Mouse (Mus musculus): ENCODE results near the gene Ccdc97.
A peak's percentile ranks its signal among the peaks of the same experiment; 100 is the strongest.

Ccdc97 gene

DNA sequence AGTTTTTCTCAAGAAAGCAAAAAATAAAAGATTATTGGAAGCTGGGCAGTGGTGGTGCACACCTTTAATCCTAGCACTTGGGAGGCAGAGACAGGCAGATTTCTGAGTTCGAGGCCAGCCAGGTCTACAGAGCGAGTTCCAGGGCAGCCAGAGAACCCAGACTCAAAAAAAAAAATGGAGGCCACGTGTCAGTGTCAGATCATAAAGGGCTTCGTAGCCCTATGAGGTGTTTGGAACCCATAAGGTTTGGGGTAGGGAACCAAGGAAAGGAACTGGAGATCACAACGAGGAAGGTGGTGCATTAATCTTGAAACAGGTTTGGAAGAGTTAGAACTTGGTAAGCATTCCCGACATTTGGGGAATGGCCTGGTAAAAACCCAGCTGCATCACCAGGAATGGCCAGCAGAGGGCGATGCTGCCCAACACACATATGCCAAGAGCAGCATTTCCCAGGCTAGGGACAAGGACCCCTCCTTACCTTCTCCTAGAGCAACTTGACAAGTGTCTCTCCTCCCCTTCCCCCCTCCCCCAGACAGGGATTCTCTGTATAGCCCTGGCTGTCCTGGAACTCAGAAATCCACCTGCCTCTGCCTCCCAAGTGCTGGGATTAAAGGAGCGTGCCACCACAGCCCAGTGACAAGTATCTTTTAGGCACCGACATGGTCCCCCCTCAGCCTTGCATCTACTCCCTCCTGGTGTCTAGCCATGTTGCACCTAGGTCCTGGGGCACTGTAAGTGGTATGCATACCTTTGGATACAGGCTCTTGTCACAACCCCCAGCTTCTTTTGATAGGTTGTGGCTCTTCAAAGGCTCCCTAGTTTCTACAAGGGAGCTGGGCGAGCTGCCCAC, 1.1 kb upstream of the Ccdc97 start:
- DNase-seq = peak; percentile 81

GRCm38 (mm10) chr7:25717478-25717877, 1.4 kb downstream of the Ccdc97 start:
- DNase-seq = no peak

- no peak for DNase-seq
These were observed 3.1 kb downstream of the Ccdc97 start for GRCm38 (mm10) chr7:25715731-25716271.

DNA sequence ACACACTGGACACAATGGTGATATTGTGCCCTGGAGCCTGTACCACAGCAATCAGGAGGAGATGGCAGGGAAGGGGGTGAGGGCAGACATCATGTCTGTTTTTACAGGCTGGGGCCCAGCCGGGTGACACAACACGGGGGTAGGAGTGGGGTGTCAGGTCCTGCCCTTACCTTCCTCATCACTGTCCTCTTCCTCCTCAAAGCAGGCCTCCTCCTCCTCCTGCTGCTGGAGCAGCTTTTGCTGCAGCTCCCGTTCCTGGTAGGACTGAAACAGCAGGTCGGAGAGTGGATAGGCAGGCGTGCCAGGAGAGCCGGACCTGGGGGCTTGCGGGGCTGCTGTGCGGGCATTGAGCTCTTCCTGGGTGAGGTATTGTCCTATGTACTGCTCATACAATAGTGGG, 4.3 kb downstream of the Ccdc97 start:
- no peak for DNase-seq

DNA sequence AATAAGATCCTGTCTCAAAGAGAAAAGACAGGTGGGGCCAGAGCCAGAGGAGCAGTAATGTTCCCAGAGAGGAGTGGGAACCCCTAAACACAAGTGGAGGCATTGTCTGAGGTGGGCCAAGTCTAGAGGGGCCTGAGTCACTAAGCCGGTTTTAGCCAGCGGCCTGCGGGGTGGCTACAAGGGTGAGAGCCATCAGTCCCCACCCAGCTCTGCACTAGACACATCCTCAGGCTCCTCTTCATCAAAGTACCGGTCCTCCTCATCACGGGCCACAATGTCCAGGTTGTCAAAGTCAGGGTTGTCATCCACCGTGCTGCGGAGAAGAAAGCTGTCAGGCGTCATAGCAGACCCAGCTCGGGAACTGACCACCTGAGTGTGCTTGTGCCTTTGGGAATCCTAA, 6.1 kb downstream of the Ccdc97 start:
- DNase-seq = no peak

DNA sequence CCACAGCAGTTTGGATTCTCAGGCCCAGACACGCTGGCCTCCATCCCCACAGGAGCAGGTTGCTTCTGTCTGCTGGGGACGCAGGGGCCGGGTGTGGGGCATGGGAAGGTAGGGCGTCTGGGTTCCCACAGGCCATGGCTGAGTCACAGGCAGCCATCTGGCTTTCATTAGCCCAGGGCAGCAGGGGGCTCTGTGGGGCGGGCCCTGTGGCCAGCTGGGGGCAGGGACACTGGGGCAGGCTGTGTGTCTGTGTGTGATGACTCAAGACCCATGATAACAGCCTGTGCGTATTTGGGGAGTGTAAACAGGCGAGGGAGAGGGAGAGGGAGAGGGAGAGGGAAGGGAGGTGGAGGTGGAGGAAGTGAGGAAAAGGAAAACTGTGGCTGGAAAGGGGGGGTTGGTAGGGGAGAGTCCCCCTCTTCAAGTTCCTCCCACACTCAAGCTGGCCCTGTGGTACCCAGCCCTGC, 7.1 kb downstream of the Ccdc97 start:
- DNase-seq = no peak

GRCm38 (mm10) chr7:25711165-25711564, 7.7 kb downstream of the Ccdc97 start:
- DNase-seq = no peak

DNA sequence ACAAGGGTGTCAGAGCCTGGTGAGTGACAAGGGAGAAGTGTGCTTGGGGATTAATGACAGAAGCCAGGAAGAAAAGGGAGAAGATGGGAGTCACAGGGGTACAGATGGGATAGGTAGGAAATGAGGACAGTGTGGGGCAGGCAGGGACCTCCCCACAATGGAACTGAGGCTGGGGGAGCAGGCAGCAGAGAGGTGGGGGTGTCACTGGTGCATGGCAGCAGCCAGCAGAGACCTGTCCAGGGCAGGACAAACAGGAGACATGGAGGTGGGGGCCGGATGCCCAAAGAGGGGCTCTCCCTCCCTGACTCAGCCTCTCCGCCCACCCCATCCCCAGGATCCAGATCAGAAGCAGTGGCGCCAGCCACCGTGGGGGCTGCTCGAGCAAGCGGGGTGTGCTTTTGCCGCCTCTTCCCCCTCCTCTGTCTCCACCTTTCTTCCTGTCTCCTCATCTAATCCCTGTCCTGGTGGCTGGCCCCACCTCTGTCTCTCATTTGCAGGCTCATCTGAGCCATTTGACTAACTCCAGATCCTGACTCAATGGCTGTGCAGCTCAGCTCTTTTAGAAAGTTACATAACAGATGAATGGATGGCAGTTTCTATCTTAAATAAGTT, 8.3 kb downstream of the Ccdc97 start:
- no peak for DNase-seq

DNA sequence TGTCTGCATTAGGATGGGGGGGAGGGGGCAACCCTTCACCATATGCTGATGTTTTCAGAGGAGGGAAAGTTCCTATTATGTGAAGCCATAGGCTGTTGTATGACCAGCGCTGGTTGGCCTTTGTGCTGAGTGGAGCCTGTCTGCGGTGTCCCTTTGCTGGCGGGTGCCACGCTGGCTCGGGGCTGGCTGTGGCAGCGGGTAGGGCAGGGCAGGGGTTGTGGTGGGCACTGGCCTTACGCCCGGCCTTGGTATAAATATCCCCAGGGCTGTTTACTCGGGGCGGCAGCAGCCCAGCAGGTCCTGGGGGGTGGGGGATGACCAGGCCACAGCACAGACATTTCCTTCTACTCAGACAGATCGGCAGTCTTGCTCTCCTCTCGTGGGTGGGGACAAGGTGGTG, 8.9 kb downstream of the Ccdc97 start:
- DNase-seq = peak; percentile 81

GRCm38 (mm10) chr7:25707581-25708292, 11.2 kb downstream of the Ccdc97 start:
- DNase-seq = peak; percentile 76

DNA sequence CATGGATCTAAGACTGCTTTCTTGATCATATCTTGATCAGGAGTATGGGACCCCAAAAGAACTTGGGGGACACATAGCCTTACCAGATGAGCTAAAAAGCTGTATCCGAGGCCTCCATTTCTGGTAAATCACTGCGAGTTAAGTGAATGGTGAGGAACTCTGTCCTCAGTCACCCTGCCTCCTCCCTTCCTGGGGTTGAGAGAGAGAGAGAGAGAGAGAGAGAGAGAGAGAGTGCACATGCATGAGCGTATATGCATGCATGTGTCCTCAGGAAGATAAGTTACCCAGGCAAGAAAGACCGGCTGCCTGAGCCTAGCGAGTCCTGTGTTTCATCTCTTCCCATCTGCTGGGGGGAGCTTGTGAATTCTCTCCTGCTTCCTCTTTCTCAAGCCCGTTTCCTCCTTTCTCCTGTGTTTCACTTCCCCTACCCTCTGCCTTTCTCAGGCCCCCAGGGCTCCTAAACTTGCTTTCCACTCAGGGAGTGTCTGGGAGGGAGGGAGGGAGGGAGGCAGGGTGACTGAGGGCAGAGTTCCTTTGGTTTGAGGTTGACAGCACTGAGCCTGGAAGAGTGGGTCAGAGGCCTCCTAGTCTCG, 12.2 kb downstream of the Ccdc97 start:
- DNase-seq = no peak

DNA sequence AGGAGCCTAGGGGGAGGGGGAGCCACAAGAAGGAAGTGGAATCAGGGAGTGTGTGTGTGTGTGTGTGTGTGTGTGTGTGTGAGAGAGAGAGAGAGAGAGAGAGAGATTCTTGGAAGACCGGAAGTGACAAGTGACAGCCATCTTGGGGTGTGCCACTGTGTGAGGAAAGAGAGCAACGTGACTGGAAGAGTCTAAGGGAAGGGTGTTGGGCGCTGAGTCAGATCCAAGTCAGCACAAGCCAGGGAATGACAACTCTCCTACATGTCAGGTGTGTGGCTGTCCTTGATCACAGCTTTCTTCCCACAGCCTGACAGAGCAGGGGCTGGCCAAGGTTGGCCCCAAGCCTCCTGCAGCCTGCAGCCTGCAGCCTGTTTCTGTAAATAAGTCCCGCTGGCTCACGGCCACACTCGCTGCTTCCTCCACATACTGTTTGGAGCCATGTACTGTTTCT, 13.1 kb downstream of the Ccdc97 start:
- DNase-seq = no peak

GRCm38 (mm10) chr7:25704716-25705364, 14.0 kb downstream of the Ccdc97 start:
- no peak for DNase-seq

DNA sequence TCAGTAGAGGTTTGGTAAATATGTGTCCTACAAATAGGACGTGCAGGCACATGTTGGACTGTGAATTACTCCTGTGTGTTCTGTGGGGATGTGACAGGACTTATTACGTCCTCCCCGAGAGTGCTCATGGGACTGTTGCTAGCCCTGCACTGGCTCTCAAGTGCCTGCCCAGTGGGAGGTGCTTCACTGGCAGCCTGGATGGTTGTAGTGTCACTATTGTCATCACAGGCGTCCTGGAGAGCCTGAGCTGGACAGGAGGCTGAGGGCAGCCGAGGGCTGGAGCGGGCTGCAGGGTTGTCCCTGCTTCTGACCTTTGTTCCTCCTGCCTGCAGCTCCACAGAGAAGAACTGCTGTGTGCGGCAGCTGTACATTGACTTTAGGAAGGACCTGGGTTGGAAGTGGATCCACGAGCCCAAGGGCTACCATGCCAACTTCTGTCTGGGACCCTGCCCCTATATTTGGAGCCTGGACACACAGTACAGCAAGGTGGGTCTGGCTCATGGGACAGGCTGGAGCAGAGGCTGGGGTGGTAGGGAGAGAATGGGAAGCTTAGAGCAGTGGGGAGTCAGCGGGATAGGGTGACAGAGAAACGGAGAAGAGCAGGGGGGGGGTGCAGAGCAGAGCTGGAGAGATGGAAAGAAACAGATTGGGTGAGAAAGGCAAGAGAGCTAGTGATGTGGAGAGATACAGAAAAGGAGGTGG, 14.9 kb downstream of the Ccdc97 start:
- no peak for DNase-seq

GRCm38 (mm10) chr7:25702350-25702749, 16.5 kb downstream of the Ccdc97 start:
- no peak for DNase-seq

GRCm38 (mm10) chr7:25700732-25701131, 18.2 kb downstream of the Ccdc97 start:
- no peak for DNase-seq

GRCm38 (mm10) chr7:25699851-25700250, 19.0 kb downstream of the Ccdc97 start:
- no peak for DNase-seq

DNA sequence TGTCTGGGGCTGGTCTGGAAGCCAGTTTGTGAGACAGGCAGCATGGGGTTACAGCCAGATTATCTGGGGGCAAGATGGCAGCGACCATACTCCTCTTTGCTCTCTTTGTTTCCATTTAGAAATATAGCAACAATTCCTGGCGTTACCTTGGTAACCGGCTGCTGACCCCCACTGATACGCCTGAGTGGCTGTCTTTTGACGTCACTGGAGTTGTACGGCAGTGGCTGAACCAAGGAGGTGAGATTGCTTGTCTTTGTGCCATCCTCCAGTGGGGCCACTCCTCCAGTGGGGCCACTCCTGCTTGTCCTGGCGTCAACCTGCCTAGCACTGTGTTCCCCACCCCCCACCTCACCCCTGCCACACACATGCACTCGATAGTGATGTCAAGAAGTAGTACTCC, 24.8 kb downstream of the Ccdc97 start:
- no peak for DNase-seq

- no peak for DNase-seq
These were observed 28.8 kb downstream of the Ccdc97 start for GRCm38 (mm10) chr7:25690051-25690450.

GRCm38 (mm10) chr7:25689603-25690021, 29.3 kb downstream of the Ccdc97 start:
- DNase-seq = no peak

DNA sequence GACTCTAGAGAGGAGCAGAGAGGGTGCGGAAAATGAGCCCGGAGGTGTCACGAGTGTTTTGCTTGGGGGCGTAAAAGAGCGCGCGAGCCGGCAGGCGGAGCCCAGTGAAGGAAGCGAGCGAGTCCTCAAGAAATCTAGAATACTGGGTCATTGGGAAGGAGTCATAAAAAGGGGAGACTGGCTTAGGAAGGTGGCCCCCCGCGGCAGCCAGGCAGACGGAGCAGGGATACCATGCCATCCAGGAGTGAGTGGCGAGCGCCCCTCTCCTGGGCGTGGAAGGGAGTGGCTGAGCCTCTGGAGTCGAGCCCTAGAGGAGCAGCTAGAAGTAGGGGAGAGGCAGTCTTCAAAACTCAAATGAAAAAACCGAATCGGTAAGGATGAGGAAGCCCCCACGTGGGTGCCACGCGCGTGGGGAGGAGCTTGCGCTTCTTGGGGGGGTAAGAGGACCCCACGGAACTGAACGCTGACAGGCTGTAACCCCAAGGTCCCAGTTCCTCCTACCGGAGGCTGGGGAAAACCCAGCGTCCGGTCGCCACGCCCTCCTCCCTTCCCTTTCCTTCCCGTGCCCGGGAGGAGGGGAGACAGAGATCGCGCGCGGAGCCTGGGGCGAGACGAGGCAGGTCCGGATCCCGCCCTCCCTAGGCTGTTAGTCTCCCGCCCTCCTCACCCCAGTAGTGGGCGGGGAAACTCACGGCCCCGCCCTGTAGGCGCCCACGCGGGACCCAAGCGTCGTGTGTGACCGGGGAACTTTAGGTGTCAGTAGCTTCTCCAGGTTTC, 29.9 kb downstream of the Ccdc97 start:
- DNase-seq = peak; percentile 70
